Mouse (Mus musculus) ovary, adult 10 weeks (tissue): ENCODE measurements around the gene Gm4792. TPM values are rescaled to one million over a fixed set of nuclear protein-coding genes. Genes with fewer than 3 reads are reported as not detected.

Experiments
- polyA plus RNA-seq: library from polyadenylated mRNA; stranded (reverse); fragments of 350-450 nt; fragmentation: Illumina TruSeq; extraction: RNeasy Lipid Tissue Mini Kit (QIAGEN cat#74804); gene quantifications from one replicate; pipeline ENCODE4 v1.2.3, GENCODE M21; 2014

Gm4792 gene
- polyA plus RNA-seq, result not detected

GRCm38 (mm10) chr10:94298471-94298870 lies at the start of gene Gm4792:
TSS of gene Gm4792 (minus strand) at chr10:94298703.

GRCm38 (mm10) chr10:94311511-94312006 lies 13.1 kb upstream of the Gm4792 start, which contains the start of gene Tmcc3:
TSS of gene Tmcc3 (plus strand) at chr10:94311949.

Other genes with a start within 250 kb of the Gm4792 start
- 36.0 TPM for gene Nr2c1, start 150.7 kb downstream of the Gm4792 start, polyA plus RNA-seq
- 93.1 TPM for gene Ndufa12, start 100.0 kb downstream of the Gm4792 start, polyA plus RNA-seq
- gene Tmcc3, start 13.2 kb upstream of the Gm4792 start, polyA plus RNA-seq, result 12.0 TPM